Mouse (Mus musculus) forebrain, embryonic 11.5 days (tissue): ENCODE data around the gene Gcg. TPM values are rescaled to one million over a fixed set of nuclear protein-coding genes. Genes with fewer than 3 reads are reported as not detected.

Source experiments
- polyA plus RNA-seq: library from polyadenylated mRNA; unstranded; fragments of >200 nt; fragmentation: Nextera tagmentation; extraction: Ambion mirVana; gene quantifications from 2 replicates; pipeline ENCODE4 v1.2.1, GENCODE M21; 2014

Gene Gcg
- polyA plus RNA-seq, 1 experiment from 2014 or later = not detected

Other genes starting within 250 kb of the Gcg start
- gene Dpp4, start 71.4 kb downstream of the Gcg start, polyA plus RNA-seq = 0.57 and 0.69 TPM in 2 replicates
- 3.5 and 3.9 TPM in 2 replicates for gene Fap, start 90.4 kb upstream of the Gcg start, polyA plus RNA-seq
- gene Ifih1, start 162.6 kb upstream of the Gcg start, polyA plus RNA-seq = 1.1 and 1.5 TPM in 2 replicates
- gene Gca, start 180.6 kb upstream of the Gcg start, polyA plus RNA-seq = 4.9 and 5.2 TPM in 2 replicates